Mouse (Mus musculus) cortical plate, adult 2 months (tissue): ENCODE data around the gene Zfp316.

Experiments
- CTCF ChIP-seq: fragments of 200-500 bp; IDR thresholded peaks from 2 replicates; pipeline ENCODE4 v1.5.1; 2011; ENCODE audit warnings: mild to moderate bottlenecking, control low read depth, low read length; ENCODE audit not compliant: insufficient read depth; ENCODE audit errors: extremely low read depth
- POLR2A ChIP-seq: fragments of 200-500 bp; IDR thresholded peaks from 2 replicates; pipeline ENCODE4 v1.6.1; 2011; ENCODE audit warnings: mild to moderate bottlenecking, low read length, control low read depth; ENCODE audit not compliant: insufficient read depth; ENCODE audit errors: extremely low read depth

GRCm38 (mm10) chr5:143222287-143222686, 47.5 kb downstream of the Zfp316 start:
- TF ChIP-seq CTCF (no peak), POLR2A (no peak)
